Mouse (Mus musculus) G1E (cell line): ENCODE measurements around the gene Strn3. TPM values are rescaled to one million over a fixed set of nuclear protein-coding genes. Genes with fewer than 3 reads are reported as not detected.
"Not testable (repeated sequence)": the region's sequence is repeated elsewhere in the genome, so short reads cannot be mapped to it uniquely, and the experiment has no call there.

ENCODE experiments used
- ATAC-seq: 2 replicates; pipeline ENCODE4 v1.8.0; 2016; ENCODE audit warnings: mild to moderate bottlenecking; ENCODE audit not compliant: insufficient number of reproducible peaks, poor library complexity, low FRiP score, severe bottlenecking; ENCODE audit errors: extremely low read depth
- DNase-seq: peaks from one replicate; pipeline ENCODE4 v3.0.0; 2012; ENCODE audit warnings: low spot score
- H3K27me3 ChIP-seq: 2 replicates; pipeline ENCODE4 v1.6.1; 2012; ENCODE audit warnings: mild to moderate bottlenecking, low read length, inconsistent platforms; ENCODE audit not compliant: insufficient read depth
- H3K36me3 ChIP-seq: replicated peaks from 2 replicates; pipeline ENCODE3; 2012; ENCODE audit warnings: mild to moderate bottlenecking, inconsistent platforms
- H3K4me1 ChIP-seq: 2 replicates; pipeline ENCODE4 v1.6.1; 2012; ENCODE audit warnings: low read depth, low read length, inconsistent platforms, mixed read lengths; ENCODE audit not compliant: insufficient read depth
- H3K4me3 ChIP-seq: 2 replicates; pipeline ENCODE4 v1.5.1; 2012; ENCODE audit warnings: low read depth, mild to moderate bottlenecking, inconsistent platforms, low read length, moderate library complexity, mixed read lengths
- H3K9me3 ChIP-seq: replicated peaks from 2 replicates; pipeline ENCODE4 v1.6.1; 2012; ENCODE audit warnings: inconsistent platforms
- CTCF ChIP-seq: IDR thresholded peaks from 2 replicates; pipeline ENCODE4 v1.5.1; 2012; ENCODE audit warnings: low read depth, low read length, inconsistent platforms, mixed read lengths
- GATA1 ChIP-seq: IDR thresholded peaks from 2 replicates; pipeline ENCODE4 v1.6.1; 2012; ENCODE audit warnings: borderline replicate concordance, low read length, inconsistent platforms, mixed read lengths
- GATA2 ChIP-seq: IDR thresholded peaks from 2 replicates; pipeline ENCODE4 v1.6.1; 2012; ENCODE audit warnings: low read depth, low read length, inconsistent platforms, borderline replicate concordance
- POLR2AphosphoS5 ChIP-seq: IDR thresholded peaks from 2 replicates; pipeline ENCODE4 v1.6.1; 2012; ENCODE audit warnings: low read depth, low read length, inconsistent platforms; ENCODE audit not compliant: insufficient replicate concordance
- TAL1 ChIP-seq: conservative IDR thresholded peaks from 2 replicates; pipeline ENCODE4 v1.6.1; 2012; ENCODE audit warnings: low read depth, low read length, inconsistent platforms, mixed read lengths
- polyA plus RNA-seq: library from polyadenylated mRNA; stranded (reverse); fragments of >175 nt; gene quantifications from 2 replicates; pipeline ENCODE4 v1.2.3, GENCODE M21; 2012
- total RNA-seq, 2 experiments: library from RNA; stranded (forward) in 1 of 2; stranded (reverse) in 1 of 2; fragments of 200-1000 nt in 1 of 2; fragments of >200 nt in 1 of 2; fragmentation: Nextera tagmentation in 1 of 2; gene quantifications; 2 replicates each; pipeline ENCODE4 v1.2.3; 2014 to 2017

Gene Strn3
- total and polyA plus RNA-seq, 3 experiments: 20.0 to 102 (median 93.1) TPM

DNA sequence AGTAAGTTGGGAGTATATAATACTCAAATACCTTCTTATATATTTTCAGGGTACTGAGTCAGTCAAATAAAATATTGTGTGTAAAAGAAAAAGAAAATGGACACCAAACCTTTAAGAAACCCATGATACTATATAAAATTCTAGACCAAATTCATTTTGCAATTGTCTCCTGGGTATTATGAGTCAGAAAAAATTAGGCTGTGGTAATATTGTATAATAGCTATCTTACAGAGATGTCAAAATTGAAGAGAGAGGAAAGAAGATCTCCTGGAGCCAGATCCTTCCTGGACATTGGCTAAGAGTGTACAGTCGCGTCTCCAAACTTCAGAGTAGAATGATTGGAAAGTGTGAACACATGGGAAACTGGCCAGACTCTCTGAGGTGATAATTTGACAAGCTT is 4.5 kb upstream of the Strn3 start:
- Histone ChIP-seq H3K27me3 (no peaks in the 10 kb centered on the region), H3K4me1 (peaks cover 42% of the 10 kb centered on the region), H3K36me3 (peaks cover 5% of the 10 kb centered on the region), H3K4me3 (no peak overlapping the region), H3K9me3 (peaks cover 6% of the 10 kb centered on the region; the same call in 1 of the 2 replicates)
- ATAC-seq (no peak), DNase-seq (no peak)
- TF ChIP-seq POLR2AphosphoS5 (no peak), GATA2 (no peak), GATA1 (no peak), CTCF (no peak), TAL1 (no peak)

DNA sequence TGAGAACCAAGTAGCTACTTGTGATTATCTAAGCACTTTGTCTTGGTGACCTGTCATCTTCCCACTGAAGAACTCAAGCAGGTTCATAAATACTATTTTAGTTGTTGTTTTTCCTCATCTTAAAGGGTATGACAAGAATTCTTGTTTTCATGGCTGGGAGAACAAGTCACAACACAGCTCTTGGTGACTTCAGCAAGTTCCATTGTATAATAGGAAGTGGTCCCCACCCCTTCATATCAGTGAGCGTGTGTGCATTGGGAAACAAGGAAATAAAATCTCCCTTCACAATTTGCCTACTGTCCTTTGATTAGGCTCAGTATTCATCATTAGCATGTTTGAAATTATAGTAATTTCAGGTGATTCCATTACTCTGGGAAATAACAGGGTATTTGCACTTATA is 3.3 kb upstream of the Strn3 start:
- H3K27me3 ChIP-seq: no peaks in the 10 kb centered on the region
- DNase-seq: no peak
- TF ChIP-seq CTCF (no peak), GATA2 (no peak), TAL1 (no peak), GATA1 (no peak), POLR2AphosphoS5 (no peak)
- H3K4me3 ChIP-seq: no peak overlapping the region
- H3K4me1 ChIP-seq: peaks cover 37% of the 10 kb centered on the region
- H3K36me3 ChIP-seq: peaks cover 5% of the 10 kb centered on the region
- peaks cover 6% of the 10 kb centered on the region; the same call in 1 of the 2 replicates for H3K9me3 ChIP-seq
- ATAC-seq: no peak

DNA sequence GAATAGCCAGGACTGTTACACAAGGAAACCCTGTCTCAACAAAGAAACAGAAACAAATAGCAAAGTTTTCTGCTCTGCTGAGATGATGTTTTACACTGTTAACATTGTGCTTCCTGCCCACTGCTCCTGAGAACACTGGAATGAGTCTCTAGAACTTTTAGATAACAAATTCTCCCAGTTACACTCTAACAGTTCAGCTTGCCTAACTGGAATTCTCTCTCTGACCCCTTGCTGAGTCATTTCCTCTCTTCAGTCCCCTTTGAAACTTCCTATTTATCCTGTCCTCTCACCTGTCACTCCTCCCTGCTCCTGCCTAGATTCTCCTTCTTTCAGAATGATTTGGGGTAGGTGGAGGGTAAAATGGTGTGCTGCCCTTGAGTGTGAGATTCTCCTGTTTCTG is 2.4 kb upstream of the Strn3 start:
- TF ChIP-seq CTCF (no peak), TAL1 (no peak), GATA1 (no peak), GATA2 (no peak), POLR2AphosphoS5 (no peak)
- peaks cover 7% of the 10 kb centered on the region for H3K36me3 ChIP-seq
- peaks cover 37% of the 10 kb centered on the region for H3K4me1 ChIP-seq
- H3K4me3 ChIP-seq: no peak overlapping the region; the same call in 1 of the 2 replicates
- peaks cover 3% of the 10 kb centered on the region; the same call in 1 of the 2 replicates for H3K9me3 ChIP-seq
- ATAC-seq (no peak), DNase-seq (no peak)
- H3K27me3 ChIP-seq: no peaks in the 10 kb centered on the region

DNA sequence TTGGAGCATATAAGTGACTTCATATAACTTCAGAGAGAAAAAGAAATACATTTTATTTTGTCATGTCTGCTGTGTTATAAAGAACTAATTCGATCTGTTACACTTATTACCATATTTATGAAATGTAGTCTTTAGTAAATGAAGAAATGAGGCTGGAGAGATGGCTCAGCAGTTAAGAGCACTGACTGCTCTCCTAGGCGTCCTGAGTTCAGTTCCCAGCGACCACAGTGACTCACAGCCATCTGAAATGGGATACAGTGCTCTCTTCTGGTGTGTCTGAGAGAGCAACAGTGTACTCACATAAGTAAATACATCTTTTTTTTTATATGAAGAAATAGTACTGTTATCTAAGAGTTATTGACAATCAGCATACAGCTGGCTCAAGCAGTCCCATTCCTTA is 1.7 kb upstream of the Strn3 start:
- no peak for ATAC-seq
- H3K4me1 ChIP-seq: peaks cover 41% of the 10 kb centered on the region
- no peak for DNase-seq
- peaks cover 8% of the 10 kb centered on the region for H3K36me3 ChIP-seq
- no peak overlapping the region for H3K4me3 ChIP-seq
- no peak for TF ChIP-seq GATA1
- TF ChIP-seq POLR2AphosphoS5: no peak
- no peak for TF ChIP-seq TAL1
- TF ChIP-seq GATA2: no peak
- no peak for TF ChIP-seq CTCF
- no peaks in the 10 kb centered on the region for H3K27me3 ChIP-seq
- no peaks in the 10 kb centered on the region for H3K9me3 ChIP-seq

DNA sequence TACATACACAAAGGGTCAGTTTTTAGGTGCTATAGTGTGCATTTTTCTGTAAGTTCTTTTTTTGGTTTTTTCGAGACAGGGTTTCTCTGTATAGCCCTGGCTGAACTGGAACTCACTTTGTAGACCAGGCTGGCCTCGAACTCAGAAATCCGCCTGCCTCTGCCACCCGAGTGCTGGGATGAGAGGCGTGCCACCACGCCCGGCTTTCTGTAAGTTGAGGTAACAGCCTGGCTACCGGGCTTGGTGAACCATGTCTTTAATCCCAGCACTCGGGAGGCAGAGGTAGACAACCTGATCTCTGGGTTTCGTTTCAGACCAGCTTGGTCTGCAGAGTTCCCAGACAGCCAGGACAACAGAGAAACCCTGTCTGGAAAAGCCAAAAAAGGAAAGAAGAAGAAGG is 1.2 kb upstream of the Strn3 start:
- not testable (repeated sequence) for DNase-seq, H3K9me3 ChIP-seq, ATAC-seq, H3K27me3 ChIP-seq
- Histone ChIP-seq H3K4me3 (peak overlapping the region; percentile 77), H3K4me1 (peaks cover 43% of the 10 kb centered on the region), H3K36me3 (peaks cover 10% of the 10 kb centered on the region)

DNA sequence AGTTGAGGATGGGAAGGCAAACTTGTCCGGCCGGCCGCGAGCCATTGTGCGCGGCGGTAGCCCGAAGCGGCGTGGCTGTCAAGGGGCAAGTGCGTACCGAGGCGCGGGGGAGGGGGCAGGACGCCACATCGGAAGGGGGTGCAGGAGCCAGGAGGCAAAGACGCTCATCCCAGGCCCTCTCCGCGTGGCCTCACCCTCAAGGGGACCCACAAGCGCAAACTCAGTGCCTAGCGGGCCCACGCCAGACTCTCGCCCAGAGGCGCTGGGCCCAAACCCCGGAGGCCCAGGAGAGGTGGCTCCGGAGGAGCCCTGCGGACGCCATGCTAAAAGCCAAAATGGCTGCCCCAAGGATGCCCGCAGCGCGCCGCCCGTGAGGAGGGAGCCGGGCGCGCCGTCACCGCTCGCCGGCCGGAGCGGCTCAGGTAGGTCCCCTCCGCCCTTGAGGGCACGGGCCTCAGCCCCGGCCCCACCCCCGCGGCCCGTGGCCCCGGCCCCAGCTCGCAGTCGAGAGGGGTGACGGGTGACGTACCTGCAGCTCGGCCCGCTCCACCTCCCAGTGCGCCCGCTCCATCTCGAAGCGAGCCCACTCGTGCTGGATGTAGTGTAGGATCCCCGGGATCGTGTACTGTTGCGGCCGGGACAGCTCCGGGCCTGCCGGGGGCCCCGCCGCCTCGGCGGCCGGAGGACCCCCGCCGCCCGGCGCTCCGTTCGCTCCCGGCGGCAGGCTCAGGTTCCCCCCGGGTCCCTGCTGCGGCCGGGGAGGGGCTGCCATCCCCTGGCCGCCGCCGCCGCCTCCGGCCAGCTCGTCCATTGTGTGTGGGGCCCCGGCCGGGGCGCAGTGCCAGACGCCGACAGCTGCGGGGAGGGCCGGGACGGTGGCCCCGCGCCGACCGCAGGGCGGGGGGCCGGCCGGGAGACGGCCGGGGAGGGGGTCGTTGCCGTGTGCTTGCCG is 528 bp downstream of the Strn3 start, which contains the start of gene Ap4s1:
Ap4s1 (plus strand) TSS at position 141 of the 952 bp plus-strand sequence.
- ATAC-seq (peak; percentile 19; the same call in 1 of the 2 replicates), DNase-seq (peak; percentile 76)
- Histone ChIP-seq H3K4me1 (peaks cover 47% of the 10 kb centered on the region), H3K27me3 (no peaks in the 10 kb centered on the region), H3K4me3 (peak within 1 kb of the TSS; percentile 77), H3K9me3 (no peaks in the 10 kb centered on the region), H3K36me3 (peaks cover 12% of the 10 kb centered on the region)
- no peak for TF ChIP-seq CTCF

DNA sequence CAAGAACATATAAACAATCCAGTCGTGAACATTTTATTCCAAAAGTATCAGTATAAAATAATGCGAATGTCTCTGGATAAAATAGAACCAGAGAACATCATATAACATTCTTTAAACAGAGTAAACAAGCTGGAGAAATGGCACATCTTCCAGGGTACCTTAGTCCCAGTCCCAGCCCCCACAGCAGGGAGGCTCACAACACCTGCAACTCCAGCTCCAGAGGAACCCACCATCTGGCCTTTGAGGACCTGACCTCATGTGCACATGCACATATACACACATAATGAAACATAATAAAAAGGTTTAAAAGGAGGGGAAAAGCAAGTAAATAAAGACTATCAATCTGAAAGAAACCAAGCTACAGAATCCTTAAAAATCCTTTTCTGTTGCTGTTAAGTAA is 3.2 kb downstream of the Strn3 start:
- no peak for DNase-seq
- H3K4me3 ChIP-seq: no peak overlapping the region
- H3K4me1 ChIP-seq: peaks cover 35% of the 10 kb centered on the region
- TF ChIP-seq POLR2AphosphoS5 (no peak), TAL1 (no peak), GATA1 (no peak), CTCF (no peak), GATA2 (no peak)
- H3K36me3 ChIP-seq: peaks cover 24% of the 10 kb centered on the region
- no peak for ATAC-seq
- H3K9me3 ChIP-seq: no peaks in the 10 kb centered on the region
- H3K27me3 ChIP-seq: no peaks in the 10 kb centered on the region
